Mouse (Mus musculus): Measurements from ENCODE around the gene Gpr18. TPM values are rescaled to one million over a fixed set of nuclear protein-coding genes. Genes with fewer than 3 reads are reported as not detected.

The Gpr18 gene
- polyA plus RNA-seq, 1 experiment, result not detected

DNA sequence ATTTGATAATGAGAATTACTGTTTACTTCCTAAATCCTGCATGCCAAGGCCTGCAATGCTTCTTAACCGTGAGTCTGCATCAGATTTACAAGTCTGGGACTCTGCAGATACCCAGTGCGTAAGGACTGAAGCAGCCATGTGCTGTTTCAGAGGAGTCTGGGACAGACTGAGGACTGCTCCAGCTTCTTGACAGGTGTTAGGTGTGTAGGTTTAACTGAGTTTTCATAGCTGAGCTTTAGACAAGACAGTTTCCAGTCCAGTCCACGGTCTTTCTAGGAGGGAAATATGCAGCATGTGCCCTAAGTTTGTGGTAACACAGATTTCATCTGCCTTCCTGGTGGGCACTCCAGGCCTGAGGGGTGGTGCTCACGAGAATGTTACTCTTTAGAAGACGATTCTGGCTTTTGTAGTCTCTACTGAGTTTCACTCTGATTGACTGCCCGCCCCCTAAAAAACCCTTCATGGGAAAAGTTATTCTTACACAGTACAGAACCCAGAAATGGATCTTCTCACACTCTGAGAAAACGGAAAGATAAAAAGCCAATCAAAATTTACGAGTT lies 31.7 kb upstream of the Gpr18 start:
- peaks cover 5% of the 10 kb centered on the region for H3K4me1 ChIP-seq (ENCODE audit: control insufficient read depth, insufficient read depth, low read length)
- no peak overlapping the region for H3K27ac ChIP-seq (ENCODE audit: insufficient read depth, low read length)
- 82% methylated on average over 8 of the region's 8 CpGs for WGBS
- H3K27me3 ChIP-seq (ENCODE audit: control insufficient read depth, insufficient read depth, low read length), result no peaks in the 10 kb centered on the region
- H3K4me3 ChIP-seq (replicated peaks; ENCODE audit: insufficient read depth, low read depth, low read length), result no peak overlapping the region
- TF ChIP-seq CTCF (IDR thresholded peaks at IDR 0.05; ENCODE audit: borderline replicate concordance, insufficient read depth, low read depth, low read length) (no peak), POLR2A (IDR thresholded peaks at IDR 0.05; ENCODE audit: borderline replicate concordance, insufficient read depth, low read length) (no peak)
- DNase-seq, result no peak

DNA sequence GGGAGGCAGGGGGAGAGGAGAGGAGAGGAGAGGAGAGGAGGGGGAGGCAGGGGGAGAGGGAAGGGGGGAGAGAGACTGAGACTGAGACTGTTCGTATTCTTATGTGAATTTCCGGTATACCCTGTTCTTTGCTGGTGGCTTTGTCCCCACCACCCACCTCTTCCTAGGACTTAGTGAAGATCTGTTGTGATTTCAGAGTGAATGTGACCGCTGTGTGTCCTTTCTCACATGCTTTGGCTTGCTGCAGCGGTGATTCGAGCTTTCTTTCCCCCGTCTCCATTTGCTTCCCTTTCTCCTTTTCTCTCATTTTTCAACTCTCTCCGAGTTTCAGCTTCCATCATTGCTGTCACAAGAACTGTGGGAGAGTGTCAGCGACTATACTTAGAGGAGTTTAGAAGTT lies 31.1 kb upstream of the Gpr18 start:
- TF ChIP-seq CTCF (IDR thresholded peaks at IDR 0.05; ENCODE audit: borderline replicate concordance, insufficient read depth, low read depth, low read length), result no peak
- no peak for TF ChIP-seq POLR2A (IDR thresholded peaks at IDR 0.05; ENCODE audit: borderline replicate concordance, insufficient read depth, low read length)
- no peak overlapping the region for H3K27ac ChIP-seq (ENCODE audit: insufficient read depth, low read length)
- no peak overlapping the region for H3K4me3 ChIP-seq (replicated peaks; ENCODE audit: insufficient read depth, low read depth, low read length)
- H3K27me3 ChIP-seq (ENCODE audit: control insufficient read depth, insufficient read depth, low read length), result no peaks in the 10 kb centered on the region
- peaks cover 5% of the 10 kb centered on the region for H3K4me1 ChIP-seq (ENCODE audit: control insufficient read depth, insufficient read depth, low read length)
- DNase-seq, result no peak
- WGBS, result 80% methylated on average over 8 of the region's 8 CpGs

DNA sequence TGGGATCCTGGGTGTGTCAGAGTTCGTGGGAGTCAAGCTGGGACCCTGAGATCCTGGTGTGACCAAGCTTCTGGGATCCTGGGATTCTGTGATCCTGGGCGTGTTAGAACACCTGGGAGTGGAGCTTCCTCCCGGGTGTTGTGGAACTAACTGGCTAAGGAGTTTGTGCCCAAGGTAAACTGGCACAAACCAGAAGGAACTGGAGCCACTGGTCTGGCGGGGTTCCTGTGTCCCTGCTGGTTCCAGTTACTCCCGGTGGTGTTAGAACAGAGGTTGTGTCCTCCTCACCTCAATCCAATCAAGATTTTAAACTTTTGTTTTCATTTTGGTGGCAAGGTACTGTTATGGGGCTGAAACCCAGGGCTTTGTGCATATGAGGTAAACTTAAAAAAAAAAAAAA lies 30.6 kb upstream of the Gpr18 start:
- no peak for TF ChIP-seq POLR2A (IDR thresholded peaks at IDR 0.05; ENCODE audit: borderline replicate concordance, insufficient read depth, low read length)
- TF ChIP-seq CTCF (IDR thresholded peaks at IDR 0.05; ENCODE audit: borderline replicate concordance, insufficient read depth, low read depth, low read length), result no peak
- Histone ChIP-seq H3K27me3 (ENCODE audit: control insufficient read depth, insufficient read depth, low read length) (no peaks in the 10 kb centered on the region), H3K4me1 (ENCODE audit: control insufficient read depth, insufficient read depth, low read length) (peaks cover 5% of the 10 kb centered on the region), H3K27ac (ENCODE audit: insufficient read depth, low read length) (no peak overlapping the region), H3K4me3 (replicated peaks; ENCODE audit: insufficient read depth, low read depth, low read length) (no peak overlapping the region)
- WGBS, result 70% methylated on average over 5 of the region's 5 CpGs
- no peak for DNase-seq

DNA sequence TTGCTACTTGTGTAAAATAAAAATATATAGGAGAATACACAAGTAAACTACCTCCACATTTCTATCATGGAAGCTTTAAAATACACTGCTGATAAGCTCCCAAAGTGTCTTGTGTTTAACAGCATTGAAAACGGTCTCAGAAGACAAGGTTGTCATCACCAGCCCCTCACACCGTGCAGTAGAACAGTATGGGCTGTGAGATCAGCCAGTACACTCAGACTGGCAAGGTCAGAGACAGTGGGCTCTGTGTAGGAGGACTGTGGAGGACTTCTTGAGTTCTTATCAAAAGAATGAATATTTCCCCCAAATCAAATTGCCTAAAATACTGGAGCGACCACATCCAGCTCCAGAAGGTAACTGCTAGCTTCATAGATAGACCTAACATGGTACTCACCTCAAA lies 24.0 kb upstream of the Gpr18 start:
- WGBS, result 93% methylated on average over 3 of the region's 3 CpGs
- Histone ChIP-seq H3K27ac (ENCODE audit: insufficient read depth, low read length) (no peak overlapping the region), H3K4me3 (replicated peaks; ENCODE audit: insufficient read depth, low read depth, low read length) (no peak overlapping the region), H3K4me1 (ENCODE audit: control insufficient read depth, insufficient read depth, low read length) (no peaks in the 10 kb centered on the region), H3K27me3 (ENCODE audit: control insufficient read depth, insufficient read depth, low read length) (no peaks in the 10 kb centered on the region)
- TF ChIP-seq POLR2A (IDR thresholded peaks at IDR 0.05; ENCODE audit: borderline replicate concordance, insufficient read depth, low read length) (no peak), CTCF (IDR thresholded peaks at IDR 0.05; ENCODE audit: borderline replicate concordance, insufficient read depth, low read depth, low read length) (no peak)
- DNase-seq, result no peak

DNA sequence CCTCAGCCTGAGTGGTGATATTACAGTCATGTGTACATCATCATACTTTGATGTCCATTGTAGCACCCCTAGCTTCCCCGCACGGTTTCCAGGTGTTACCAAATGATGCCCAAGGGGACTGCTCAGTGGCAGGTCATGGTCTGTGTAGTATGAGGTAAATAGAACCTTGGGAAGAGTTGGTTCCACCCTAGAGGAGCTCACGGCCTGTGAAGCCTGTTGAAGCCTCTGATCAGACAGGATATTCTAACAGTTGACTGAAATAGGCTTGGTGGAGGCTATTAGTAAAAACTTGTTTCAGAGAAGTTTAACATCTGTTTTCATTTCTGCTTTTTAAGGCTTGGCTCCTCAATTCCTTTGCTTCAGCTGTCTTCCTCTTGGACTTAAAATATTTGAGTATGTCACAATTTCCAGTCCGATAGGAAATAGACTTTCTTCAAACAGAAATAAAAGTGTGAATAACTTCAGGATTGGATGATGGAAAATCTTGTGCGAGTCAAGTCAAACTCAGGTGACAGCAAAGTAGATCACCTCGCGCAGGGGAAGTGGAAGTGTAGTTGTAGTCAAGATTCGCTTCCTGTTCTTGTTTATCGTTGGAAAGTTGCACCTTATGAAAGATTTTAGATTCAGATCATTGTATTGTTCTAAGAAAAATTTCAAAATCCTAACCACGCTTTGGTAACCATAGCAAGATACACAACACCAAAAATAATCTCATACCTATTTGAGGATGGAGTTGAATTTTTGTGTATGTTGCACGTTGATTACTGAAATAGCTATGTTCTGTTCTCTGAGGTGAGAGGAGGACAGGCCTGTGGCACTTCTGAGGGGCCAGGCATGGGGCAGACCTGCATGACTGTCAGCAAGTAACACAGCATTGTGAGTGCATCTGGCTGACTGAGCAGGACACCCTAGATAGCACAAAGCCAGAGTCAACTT lies 22.9 kb upstream of the Gpr18 start:
- WGBS, result 95% methylated on average over 11 of the region's 11 CpGs
- no peak for DNase-seq
- no peak overlapping the region for H3K4me3 ChIP-seq (replicated peaks; ENCODE audit: insufficient read depth, low read depth, low read length)
- no peak overlapping the region for H3K27ac ChIP-seq (ENCODE audit: insufficient read depth, low read length)
- no peaks in the 10 kb centered on the region for H3K27me3 ChIP-seq (ENCODE audit: control insufficient read depth, insufficient read depth, low read length)
- TF ChIP-seq CTCF (IDR thresholded peaks at IDR 0.05; ENCODE audit: borderline replicate concordance, insufficient read depth, low read depth, low read length), result no peak
- no peak for TF ChIP-seq POLR2A (IDR thresholded peaks at IDR 0.05; ENCODE audit: borderline replicate concordance, insufficient read depth, low read length)
- no peaks in the 10 kb centered on the region for H3K4me1 ChIP-seq (ENCODE audit: control insufficient read depth, insufficient read depth, low read length)

DNA sequence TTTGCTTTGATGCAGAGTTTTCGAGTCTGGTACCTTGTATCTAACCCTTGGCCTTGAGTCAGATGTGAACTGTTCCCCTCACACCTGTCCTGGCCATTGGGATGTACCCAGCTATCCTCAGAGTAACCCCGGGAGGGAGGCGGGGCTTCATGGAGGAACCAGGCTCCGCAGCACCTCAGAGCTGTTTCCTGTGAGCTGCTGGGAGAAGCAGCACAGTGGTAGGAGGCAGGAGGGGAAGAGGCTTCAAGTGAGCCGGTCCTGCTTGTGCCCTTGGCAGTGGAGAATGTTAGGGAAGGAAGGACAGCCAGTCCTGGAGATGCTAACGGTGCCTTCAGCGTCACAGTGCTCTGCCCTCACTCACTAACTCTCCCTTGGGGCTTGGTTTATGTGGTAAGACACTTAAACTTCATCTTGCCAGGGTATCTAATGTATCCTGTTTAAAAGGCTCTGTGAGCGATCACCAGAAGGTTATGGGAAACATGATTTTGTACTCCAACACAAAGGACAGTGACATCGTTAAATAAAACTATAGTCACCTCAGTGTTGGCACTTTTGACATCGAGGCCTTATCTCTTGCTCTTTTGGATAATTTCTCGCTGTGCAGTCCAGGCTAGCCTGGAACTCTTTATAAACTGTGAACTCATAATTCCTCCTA lies 22.1 kb upstream of the Gpr18 start:
- Histone ChIP-seq H3K27ac (ENCODE audit: insufficient read depth, low read length) (no peak overlapping the region), H3K27me3 (ENCODE audit: control insufficient read depth, insufficient read depth, low read length) (no peaks in the 10 kb centered on the region), H3K4me1 (ENCODE audit: control insufficient read depth, insufficient read depth, low read length) (no peaks in the 10 kb centered on the region), H3K4me3 (replicated peaks; ENCODE audit: insufficient read depth, low read depth, low read length) (no peak overlapping the region)
- WGBS, result 87% methylated on average over 11 of the region's 11 CpGs
- DNase-seq, result no peak
- TF ChIP-seq POLR2A (IDR thresholded peaks at IDR 0.05; ENCODE audit: borderline replicate concordance, insufficient read depth, low read length) (no peak), CTCF (IDR thresholded peaks at IDR 0.05; ENCODE audit: borderline replicate concordance, insufficient read depth, low read depth, low read length) (no peak)

- 76% methylated on average over 8 of the region's 8 CpGs for WGBS
- no peak for TF ChIP-seq CTCF (IDR thresholded peaks at IDR 0.05; ENCODE audit: borderline replicate concordance, insufficient read depth, low read depth, low read length)
- TF ChIP-seq POLR2A (IDR thresholded peaks at IDR 0.05; ENCODE audit: borderline replicate concordance, insufficient read depth, low read length), result no peak
- H3K27ac ChIP-seq (ENCODE audit: insufficient read depth, low read length), result no peak overlapping the region
- no peak for DNase-seq
- H3K4me3 ChIP-seq (replicated peaks; ENCODE audit: insufficient read depth, low read depth, low read length), result no peak overlapping the region
- H3K27me3 ChIP-seq (ENCODE audit: control insufficient read depth, insufficient read depth, low read length), result no peaks in the 10 kb centered on the region
- H3K4me1 ChIP-seq (ENCODE audit: control insufficient read depth, insufficient read depth, low read length), result no peaks in the 10 kb centered on the region
Measured at GRCm38 (mm10) chr14:121936856-121937255, 21.3 kb upstream of the Gpr18 start.

Data from cerebellum, adult 2 months (tissue).